Mouse (Mus musculus): ENCODE measurements at regions not wholly inside any gene's neighbourhood (a gene's known extent, or its start where the extent isn't known, plus 50 kb on each side); places are given as distances from the start of the nearest gene placed in this dataset.

- H3K4me3 ChIP-seq: no peak overlapping the region
- H3K9ac ChIP-seq: no peak overlapping the region
- no peak for ATAC-seq (ENCODE audit: insufficient number of reproducible peaks, low FRiP score, low TSS enrichment, low read depth)
- 0 out of 2 replicates have a peak, but pooled peaks cover 3% of the 10 kb centered on the region for H3K4me1 ChIP-seq
- H3K9me3 ChIP-seq: no peaks in the 10 kb centered on the region
- H3K27me3 ChIP-seq: no peaks in the 10 kb centered on the region
- H3K4me2 ChIP-seq: no peak overlapping the region
- no peak overlapping the region for H3K27ac ChIP-seq
- H3K36me3 ChIP-seq: no peaks in the 10 kb centered on the region
- 74% methylated on average over 11 of the region's 11 CpGs for WGBS
Measured at GRCm38 (mm10) chr8:44805179-44805815, 129.9 kb upstream of the Fat1 start.

- Histone ChIP-seq H3K9ac (no peak overlapping the region), H3K4me1 (no peaks in the 10 kb centered on the region), H3K9me3 (no peaks in the 10 kb centered on the region), H3K4me3 (no peak overlapping the region), H3K4me2 (no peak overlapping the region), H3K36me3 (no peaks in the 10 kb centered on the region), H3K27ac (no peak overlapping the region), H3K27me3 (no peaks in the 10 kb centered on the region)
- no peak for ATAC-seq (ENCODE audit: insufficient number of reproducible peaks, low FRiP score, low TSS enrichment, low read depth)
- WGBS: 75% methylated on average over 4 of the region's 4 CpGs
Measured at GRCm38 (mm10) chr8:44812360-44812759, 122.9 kb upstream of the Fat1 start.

- H3K27ac ChIP-seq: no peak overlapping the region
- H3K4me3 ChIP-seq: no peak overlapping the region
- ATAC-seq (ENCODE audit: insufficient number of reproducible peaks, low FRiP score, low TSS enrichment, low read depth): peak; percentile 63; the same call in 1 of the 2 replicates
- 53% methylated on average over 13 of the region's 13 CpGs for WGBS
- H3K9me3 ChIP-seq: no peaks in the 10 kb centered on the region
- no peaks in the 10 kb centered on the region for H3K36me3 ChIP-seq
- no peak overlapping the region for H3K9ac ChIP-seq
- H3K4me1 ChIP-seq: no peaks in the 10 kb centered on the region
- H3K4me2 ChIP-seq: no peak overlapping the region
- no peaks in the 10 kb centered on the region for H3K27me3 ChIP-seq
Measured at GRCm38 (mm10) chr8:44817532-44818157, 117.6 kb upstream of the Fat1 start.

GRCm38 (mm10) chr8:44819270-44819669 is 116.0 kb upstream of the Fat1 start:
- Histone ChIP-seq H3K27me3 (no peaks in the 10 kb centered on the region), H3K4me2 (no peak overlapping the region), H3K36me3 (no peaks in the 10 kb centered on the region), H3K4me1 (no peaks in the 10 kb centered on the region), H3K4me3 (no peak overlapping the region), H3K9ac (no peak overlapping the region), H3K9me3 (0 out of 2 replicates have a peak, but pooled peaks cover 9% of the 10 kb centered on the region), H3K27ac (no peak overlapping the region)
- ATAC-seq (ENCODE audit: insufficient number of reproducible peaks, low FRiP score, low TSS enrichment, low read depth): no peak
- WGBS: 80% methylated on average over 3 of the region's 3 CpGs

- Histone ChIP-seq H3K27ac (no peak overlapping the region), H3K4me3 (no peak overlapping the region), H3K9me3 (0 out of 2 replicates have a peak, but pooled peaks cover 9% of the 10 kb centered on the region), H3K36me3 (no peaks in the 10 kb centered on the region), H3K9ac (no peak overlapping the region), H3K27me3 (no peaks in the 10 kb centered on the region), H3K4me2 (no peak overlapping the region), H3K4me1 (no peaks in the 10 kb centered on the region)
- ATAC-seq (ENCODE audit: insufficient number of reproducible peaks, low FRiP score, low TSS enrichment, low read depth): no peak
- 63% methylated on average over 7 of the region's 7 CpGs for WGBS
Measured at GRCm38 (mm10) chr8:44819691-44820090, 115.6 kb upstream of the Fat1 start.

GRCm38 (mm10) chr8:44825183-44825757 is 110.0 kb upstream of the Fat1 start:
- 83% methylated on average over 6 of the region's 6 CpGs for WGBS
- no peak overlapping the region for H3K4me3 ChIP-seq
- no peak overlapping the region for H3K27ac ChIP-seq
- 0 out of 2 replicates have a peak, but pooled peaks cover 9% of the 10 kb centered on the region for H3K9me3 ChIP-seq
- no peaks in the 10 kb centered on the region for H3K27me3 ChIP-seq
- H3K36me3 ChIP-seq: no peaks in the 10 kb centered on the region
- no peak for ATAC-seq (ENCODE audit: insufficient number of reproducible peaks, low FRiP score, low TSS enrichment, low read depth)
- H3K4me2 ChIP-seq: no peak overlapping the region
- H3K9ac ChIP-seq: no peak overlapping the region
- peaks cover 6% of the 10 kb centered on the region for H3K4me1 ChIP-seq

- H3K27ac ChIP-seq: no peak overlapping the region
- WGBS: 21% methylated on average over 13 of the region's 13 CpGs
- no peak overlapping the region for H3K4me3 ChIP-seq
Measured at GRCm38 (mm10) chr8:44826936-44827335, 108.3 kb upstream of the Fat1 start.

GRCm38 (mm10) chr8:44828026-44828425 is 107.2 kb upstream of the Fat1 start:
- Histone ChIP-seq H3K4me1 (peaks cover 6% of the 10 kb centered on the region), H3K9me3 (0 out of 2 replicates have a peak, but pooled peaks cover 9% of the 10 kb centered on the region), H3K27ac (no peak overlapping the region), H3K4me3 (no peak overlapping the region), H3K9ac (no peak overlapping the region), H3K4me2 (no peak overlapping the region), H3K36me3 (no peaks in the 10 kb centered on the region), H3K27me3 (no peaks in the 10 kb centered on the region)
- ATAC-seq (ENCODE audit: insufficient number of reproducible peaks, low FRiP score, low TSS enrichment, low read depth): no peak
- WGBS: 80% methylated on average over 3 of the region's 3 CpGs

More at GRCm38 (mm10) chr8:44826936-44827335, 108.3 kb upstream of the Fat1 start:
- no peak for ATAC-seq (ENCODE audit: insufficient number of reproducible peaks, low FRiP score, low TSS enrichment, low read depth)
- H3K4me1 ChIP-seq: peaks cover 6% of the 10 kb centered on the region
- 0 out of 2 replicates have a peak, but pooled peaks cover 9% of the 10 kb centered on the region for H3K9me3 ChIP-seq
- no peak overlapping the region for H3K9ac ChIP-seq
- 0 out of 2 replicates have a peak overlapping the region, but pooled peaks have one; percentile 22 for H3K4me2 ChIP-seq
- no peaks in the 10 kb centered on the region for H3K27me3 ChIP-seq
- H3K36me3 ChIP-seq: no peaks in the 10 kb centered on the region

GRCm38 (mm10) chr8:44838431-44838830 is 96.8 kb upstream of the Fat1 start:
- Histone ChIP-seq H3K4me1 (peaks cover 10% of the 10 kb centered on the region; the same call in 1 of the 2 replicates), H3K4me2 (no peak overlapping the region), H3K9ac (no peak overlapping the region), H3K27ac (no peak overlapping the region), H3K9me3 (no peaks in the 10 kb centered on the region), H3K27me3 (no peaks in the 10 kb centered on the region), H3K4me3 (no peak overlapping the region), H3K36me3 (no peaks in the 10 kb centered on the region)
- ATAC-seq (ENCODE audit: insufficient number of reproducible peaks, low FRiP score, low TSS enrichment, low read depth): no peak
- WGBS: 76% methylated on average over 8 of the region's 8 CpGs

GRCm38 (mm10) chr8:44839504-44840209 is 95.6 kb upstream of the Fat1 start:
- 39% methylated on average over 13 of the region's 13 CpGs for WGBS
- Histone ChIP-seq H3K27ac (no peak overlapping the region), H3K36me3 (no peaks in the 10 kb centered on the region), H3K9ac (no peak overlapping the region), H3K9me3 (no peaks in the 10 kb centered on the region), H3K27me3 (no peaks in the 10 kb centered on the region), H3K4me3 (no peak overlapping the region), H3K4me2 (no peak overlapping the region), H3K4me1 (peaks cover 10% of the 10 kb centered on the region; the same call in 1 of the 2 replicates)
- no peak for ATAC-seq (ENCODE audit: insufficient number of reproducible peaks, low FRiP score, low TSS enrichment, low read depth)

- Histone ChIP-seq H3K4me2 (no peak overlapping the region), H3K4me1 (peaks cover 10% of the 10 kb centered on the region; the same call in 1 of the 2 replicates), H3K4me3 (no peak overlapping the region), H3K9me3 (no peaks in the 10 kb centered on the region), H3K27me3 (no peaks in the 10 kb centered on the region), H3K9ac (no peak overlapping the region), H3K36me3 (no peaks in the 10 kb centered on the region), H3K27ac (no peak overlapping the region)
- no peak for ATAC-seq (ENCODE audit: insufficient number of reproducible peaks, low FRiP score, low TSS enrichment, low read depth)
- 49% methylated on average over 3 of the region's 3 CpGs for WGBS
Measured at GRCm38 (mm10) chr8:44840646-44841045, 94.6 kb upstream of the Fat1 start.

GRCm38 (mm10) chr8:44844362-44844761 is 90.9 kb upstream of the Fat1 start:
- peaks cover 10% of the 10 kb centered on the region for H3K4me1 ChIP-seq
- no peak overlapping the region for H3K27ac ChIP-seq
- H3K9ac ChIP-seq: no peak overlapping the region
- no peak overlapping the region for H3K4me3 ChIP-seq
- no peaks in the 10 kb centered on the region for H3K36me3 ChIP-seq
- 92% methylated on average over 1 of the region's 1 CpGs for WGBS
- no peaks in the 10 kb centered on the region for H3K9me3 ChIP-seq
- no peak for ATAC-seq (ENCODE audit: insufficient number of reproducible peaks, low FRiP score, low TSS enrichment, low read depth)
- no peak overlapping the region for H3K4me2 ChIP-seq
- no peaks in the 10 kb centered on the region for H3K27me3 ChIP-seq
